Mouse (Mus musculus): ENCODE measurements around the gene Lpcat2. TPM values are rescaled to one million over a fixed set of nuclear protein-coding genes. Genes with fewer than 3 reads are reported as not detected.
A peak's percentile ranks its signal among the peaks of the same experiment; 100 is the strongest.

Lpcat2 gene
- total RNA-seq (2017) = 58.6 to 98.4 TPM (median 96.3 TPM) in 3 replicates

DNA sequence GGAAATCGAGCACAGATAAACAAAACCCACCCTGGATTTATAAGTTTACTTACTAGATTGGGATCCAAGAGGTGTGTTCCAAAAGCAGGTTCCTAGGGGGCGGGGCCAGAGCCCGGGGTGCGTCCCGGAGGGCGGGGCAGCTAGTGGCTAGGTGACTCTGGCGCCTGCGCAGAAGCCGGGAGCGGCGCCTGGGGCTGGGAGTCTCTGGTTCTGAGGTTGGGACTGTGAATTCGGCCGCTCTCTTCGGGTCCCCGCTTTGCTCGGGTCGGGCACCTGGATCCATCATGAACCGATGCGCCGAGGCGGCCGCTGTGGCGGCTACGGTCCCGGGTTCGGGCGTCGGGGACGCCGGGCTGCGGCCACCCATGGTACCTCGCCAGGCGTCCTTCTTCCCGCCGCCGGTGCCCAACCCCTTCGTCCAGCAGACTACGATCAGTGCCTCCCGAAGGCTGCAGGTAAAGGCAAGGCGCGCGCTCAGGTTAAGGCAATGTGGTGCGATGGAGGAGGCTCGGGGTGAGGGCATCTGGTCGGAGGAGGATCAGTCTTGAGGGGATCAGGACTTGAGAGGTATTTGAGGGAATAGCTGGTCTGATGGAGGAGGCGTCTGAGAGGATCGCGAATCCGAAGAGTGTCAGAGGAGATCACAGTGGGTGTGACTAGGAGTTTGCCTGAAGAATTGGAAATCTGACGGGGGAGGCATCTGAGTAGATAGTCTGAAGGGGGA lies at the start of gene Lpcat2:
TSS of gene Lpcat2 (plus strand) at position 169 of the 724 bp plus-strand sequence.
- ATAC-seq (replicated peaks; ENCODE audit: insufficient number of reproducible peaks, low FRiP score, low TSS enrichment, poor library complexity, severe bottlenecking) = no peak

- ATAC-seq (replicated peaks; ENCODE audit: insufficient number of reproducible peaks, low FRiP score, low TSS enrichment, poor library complexity, severe bottlenecking) = no peak
These were observed 42.4 kb upstream of the Lpcat2 start for GRCm38 (mm10) chr8:92812773-92813172.

GRCm38 (mm10) chr8:92815661-92816060 lies 39.5 kb upstream of the Lpcat2 start:
- no peak for ATAC-seq (replicated peaks; ENCODE audit: insufficient number of reproducible peaks, low FRiP score, low TSS enrichment, poor library complexity, severe bottlenecking)

DNA sequence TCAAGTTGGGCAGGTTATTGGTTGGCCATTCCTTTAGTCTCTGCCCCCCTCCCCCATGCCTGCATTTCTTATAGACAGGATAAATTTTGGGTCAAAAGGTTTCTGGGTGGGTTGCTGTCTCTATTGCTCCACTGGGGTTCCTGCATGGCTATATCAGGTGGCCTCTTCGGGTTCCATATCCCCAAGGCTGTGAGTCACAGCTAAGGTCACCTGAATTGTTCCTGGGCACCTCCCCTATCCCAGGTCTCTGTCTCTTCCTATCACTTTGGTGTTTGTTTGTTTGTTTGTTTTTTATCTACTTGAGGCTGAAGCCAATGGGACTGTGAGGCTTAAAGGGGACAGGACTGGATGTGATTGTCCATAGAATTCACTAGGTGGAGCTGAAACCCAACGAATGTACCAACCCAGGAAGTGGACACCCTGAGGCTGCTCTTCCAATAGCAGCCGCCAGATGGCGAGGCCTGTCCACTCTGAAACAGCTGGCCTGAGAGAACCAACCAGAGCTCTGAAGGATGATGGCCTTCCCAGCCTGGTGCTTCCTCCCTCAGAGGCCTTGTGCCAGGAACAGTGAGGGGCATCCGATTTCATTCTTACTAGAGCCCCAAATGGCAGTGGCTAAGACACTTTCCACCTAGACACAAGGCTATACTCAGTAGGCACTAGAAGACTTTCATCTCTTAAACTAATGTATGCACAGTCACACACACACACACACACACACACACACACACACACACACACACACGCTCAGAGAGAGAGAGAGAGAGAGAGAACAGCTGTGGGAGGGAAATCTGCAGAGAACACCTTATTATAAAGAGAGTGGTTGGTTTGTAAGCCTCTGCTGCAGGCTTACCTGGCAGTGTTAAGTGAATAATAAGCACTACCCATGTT lies 37.0 kb upstream of the Lpcat2 start:
- ATAC-seq (replicated peaks; ENCODE audit: insufficient number of reproducible peaks, low FRiP score, low TSS enrichment, poor library complexity, severe bottlenecking) = peak; percentile 90

GRCm38 (mm10) chr8:92821151-92821550 lies 34.0 kb upstream of the Lpcat2 start:
- no peak for ATAC-seq (replicated peaks; ENCODE audit: insufficient number of reproducible peaks, low FRiP score, low TSS enrichment, poor library complexity, severe bottlenecking)

DNA sequence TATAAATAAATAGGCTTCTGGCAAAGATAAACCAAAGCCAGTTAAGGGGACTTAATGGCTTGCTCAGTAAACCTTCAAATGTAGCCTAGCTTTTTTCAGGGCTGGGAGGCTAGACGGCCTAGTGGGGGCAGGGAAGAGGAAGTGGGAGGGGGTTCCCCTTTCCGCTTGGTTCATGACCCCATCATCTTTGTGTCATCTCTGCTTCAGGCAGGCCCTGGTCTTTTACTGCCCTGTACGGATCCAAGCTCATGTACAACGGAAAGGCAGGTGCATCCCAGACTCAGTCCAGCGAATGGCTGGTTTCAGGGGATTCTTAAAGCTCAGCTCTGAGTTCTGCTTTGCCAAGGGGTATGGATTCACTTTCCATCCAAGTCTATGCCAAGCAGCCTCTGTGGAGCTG lies 32.8 kb upstream of the Lpcat2 start:
- peak; percentile 41; the same call in 1 of the 2 replicates for ATAC-seq (replicated peaks; ENCODE audit: insufficient number of reproducible peaks, low FRiP score, low TSS enrichment, poor library complexity, severe bottlenecking)

- ATAC-seq (replicated peaks; ENCODE audit: insufficient number of reproducible peaks, low FRiP score, low TSS enrichment, poor library complexity, severe bottlenecking) = no peak
These were observed 29.1 kb upstream of the Lpcat2 start for GRCm38 (mm10) chr8:92825991-92826390.

- no peak for ATAC-seq (replicated peaks; ENCODE audit: insufficient number of reproducible peaks, low FRiP score, low TSS enrichment, poor library complexity, severe bottlenecking)
These were observed 27.7 kb upstream of the Lpcat2 start, which contains the start of gene Mmp2 for GRCm38 (mm10) chr8:92827243-92828034. Gene Mmp2 (plus strand): TSS chr8:92827291.

GRCm38 (mm10) chr8:92828251-92828743 lies 26.8 kb upstream of the Lpcat2 start:
- no peak for ATAC-seq (replicated peaks; ENCODE audit: insufficient number of reproducible peaks, low FRiP score, low TSS enrichment, poor library complexity, severe bottlenecking)

DNA sequence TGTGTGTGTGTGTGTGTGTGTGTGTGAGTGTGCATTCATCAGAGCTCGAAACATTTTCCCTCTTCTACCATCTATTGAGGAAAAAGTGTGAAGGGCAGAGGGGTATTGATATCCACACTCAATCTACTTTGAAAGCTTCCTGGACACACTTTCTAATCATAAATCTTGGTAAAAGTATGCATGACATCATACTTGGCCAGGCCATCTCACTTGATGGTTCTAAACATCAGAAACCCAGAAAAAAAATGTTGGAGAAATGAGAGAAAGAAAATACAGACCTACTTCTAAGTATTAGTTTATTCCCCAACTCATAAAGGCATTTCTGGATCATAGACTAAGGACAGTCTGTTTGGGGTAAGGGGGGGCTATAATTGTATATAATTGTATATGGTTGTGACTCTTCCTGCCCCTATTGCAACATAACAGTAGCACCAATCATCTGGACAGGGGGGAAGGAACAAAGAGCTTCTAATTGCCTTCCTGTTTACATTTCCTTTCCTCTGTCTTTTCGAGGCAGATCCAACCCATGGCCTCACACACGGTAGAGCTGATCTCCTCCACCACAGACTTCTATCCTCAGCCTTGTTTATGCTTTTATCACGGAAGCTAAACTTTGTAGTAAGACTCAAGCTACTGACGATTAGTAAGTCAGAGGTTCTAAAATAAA lies 20.9 kb upstream of the Lpcat2 start:
- no peak for ATAC-seq (replicated peaks; ENCODE audit: insufficient number of reproducible peaks, low FRiP score, low TSS enrichment, poor library complexity, severe bottlenecking)

DNA sequence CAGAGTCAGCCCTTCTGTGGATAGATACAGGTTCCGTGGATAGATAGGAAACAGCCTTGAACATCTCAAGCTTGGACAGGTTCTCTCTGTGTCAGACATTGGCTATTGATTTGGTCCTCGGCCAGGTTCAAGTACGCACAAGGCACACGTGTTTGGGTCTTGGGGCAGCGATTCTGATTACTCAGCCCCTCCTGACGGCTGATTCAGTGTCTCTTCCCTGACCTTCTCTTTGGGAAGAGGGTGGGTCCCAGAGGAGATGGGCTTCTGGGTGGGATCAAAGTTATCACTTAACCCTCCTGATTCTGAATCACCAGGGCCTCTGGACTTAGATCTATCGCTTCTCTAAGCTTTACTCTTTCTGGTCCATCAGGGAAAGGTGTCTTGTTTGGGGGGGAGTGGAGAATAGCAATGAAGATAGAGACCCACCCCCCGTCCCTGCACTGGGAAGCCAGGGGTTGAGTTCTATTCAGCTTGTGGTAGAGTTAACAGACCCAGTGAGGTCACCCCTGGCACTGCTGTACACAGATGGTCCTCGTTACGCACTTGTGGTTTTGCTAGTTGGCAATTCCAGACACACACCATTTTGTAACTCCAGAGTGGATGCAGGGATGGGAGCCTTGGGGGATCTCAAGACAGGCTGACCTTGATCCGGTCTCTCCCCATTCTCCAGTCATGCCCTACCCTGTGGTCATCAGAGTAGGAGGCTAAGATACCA lies 20.2 kb upstream of the Lpcat2 start:
- ATAC-seq (replicated peaks; ENCODE audit: insufficient number of reproducible peaks, low FRiP score, low TSS enrichment, poor library complexity, severe bottlenecking) = no peak

GRCm38 (mm10) chr8:92835901-92836300 lies 19.2 kb upstream of the Lpcat2 start:
- ATAC-seq (replicated peaks; ENCODE audit: insufficient number of reproducible peaks, low FRiP score, low TSS enrichment, poor library complexity, severe bottlenecking) = no peak

GRCm38 (mm10) chr8:92838616-92839015 lies 16.5 kb upstream of the Lpcat2 start:
- no peak for ATAC-seq (replicated peaks; ENCODE audit: insufficient number of reproducible peaks, low FRiP score, low TSS enrichment, poor library complexity, severe bottlenecking)

GRCm38 (mm10) chr8:92839161-92839560 lies 16.0 kb upstream of the Lpcat2 start:
- no peak for ATAC-seq (replicated peaks; ENCODE audit: insufficient number of reproducible peaks, low FRiP score, low TSS enrichment, poor library complexity, severe bottlenecking)

DNA sequence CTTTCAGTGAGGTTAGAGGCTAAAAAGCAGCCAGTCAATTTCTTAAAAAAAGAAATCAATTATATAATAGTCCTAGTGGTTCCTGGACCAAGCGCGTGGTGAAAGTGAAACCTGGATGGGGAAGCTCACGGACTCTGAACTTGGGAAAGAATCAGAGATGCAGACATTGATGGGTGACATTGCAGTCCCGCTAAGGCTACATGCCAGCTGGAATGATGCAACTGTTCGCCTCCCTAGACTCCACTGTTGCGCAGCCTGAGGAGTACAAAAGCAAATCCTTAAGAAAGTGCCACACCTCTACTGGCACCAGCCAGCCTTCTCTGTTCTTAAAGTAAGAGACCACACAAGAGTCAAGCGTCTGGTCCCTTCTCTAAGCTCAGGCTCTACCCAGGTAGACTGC lies 15.3 kb upstream of the Lpcat2 start:
- peak; percentile 67 for ATAC-seq (replicated peaks; ENCODE audit: insufficient number of reproducible peaks, low FRiP score, low TSS enrichment, poor library complexity, severe bottlenecking)

- no peak for ATAC-seq (replicated peaks; ENCODE audit: insufficient number of reproducible peaks, low FRiP score, low TSS enrichment, poor library complexity, severe bottlenecking)
These were observed 8.5 kb upstream of the Lpcat2 start for GRCm38 (mm10) chr8:92846684-92847083.

- no peak for ATAC-seq (replicated peaks; ENCODE audit: insufficient number of reproducible peaks, low FRiP score, low TSS enrichment, poor library complexity, severe bottlenecking)
These were observed 7.8 kb upstream of the Lpcat2 start for GRCm38 (mm10) chr8:92847299-92847698.

GRCm38 (mm10) chr8:92849261-92849660 lies 5.9 kb upstream of the Lpcat2 start:
- no peak for ATAC-seq (replicated peaks; ENCODE audit: insufficient number of reproducible peaks, low FRiP score, low TSS enrichment, poor library complexity, severe bottlenecking)
